Mouse (Mus musculus): ENCODE data around the gene Zfp260. TPM values are rescaled to one million over a fixed set of nuclear protein-coding genes. Genes with fewer than 3 reads are reported as not detected.

Zfp260 gene
- polyA plus RNA-seq, 1 experiment from 2014 or later: 91.3 TPM

GRCm38 (mm10) chr7:30129900-30130299, 35.3 kb downstream of the Zfp260 start:
- WGBS: 96% methylated on average over 8 of the region's 8 CpGs
- Histone ChIP-seq H3K9ac (ENCODE audit: low read length) (no peak overlapping the region), H3K27ac (replicated peaks in 1 of 2; ENCODE audit: control insufficient read depth in 1 of 2, insufficient read depth in 1 of 2, low read depth in 2 of 2, low read length in 2 of 2) (no peak overlapping the region), H3K4me3 (ENCODE audit: control insufficient read depth in 1 of 2, insufficient read depth in 1 of 2, low read depth in 1 of 2, low read length in 2 of 2) (no peak overlapping the region), H3K4me2 (ENCODE audit: low read length) (no peak overlapping the region), H3K36me3 (ENCODE audit: control insufficient read depth, insufficient read depth, low read length) (peaks cover 94% of the 10 kb centered on the region), H3K9me3 (ENCODE audit: control insufficient read depth, low read length) (no peaks in the 10 kb centered on the region), H3K27me3 (ENCODE audit: control insufficient read depth, insufficient read depth, low read length) (no peaks in the 10 kb centered on the region), H3K4me1 (ENCODE audit: control insufficient read depth in 2 of 2, insufficient read depth in 2 of 2, low read length in 2 of 2) (no peaks in the 10 kb centered on the region)
- no peak for ATAC-seq (ENCODE audit: insufficient number of reproducible peaks, insufficient read depth, low FRiP score, low read depth)

GRCm38 (mm10) chr7:30132396-30132795, 37.8 kb downstream of the Zfp260 start:
- Histone ChIP-seq H3K4me3 (ENCODE audit: control insufficient read depth in 1 of 2, insufficient read depth in 1 of 2, low read depth in 1 of 2, low read length in 2 of 2) (no peak overlapping the region), H3K36me3 (ENCODE audit: control insufficient read depth, insufficient read depth, low read length) (peaks cover 86% of the 10 kb centered on the region), H3K4me2 (ENCODE audit: low read length) (no peak overlapping the region), H3K27me3 (ENCODE audit: control insufficient read depth, insufficient read depth, low read length) (no peaks in the 10 kb centered on the region), H3K9ac (ENCODE audit: low read length) (no peak overlapping the region), H3K4me1 (ENCODE audit: control insufficient read depth in 2 of 2, insufficient read depth in 2 of 2, low read length in 2 of 2) (no peaks in the 10 kb centered on the region), H3K9me3 (ENCODE audit: control insufficient read depth, low read length) (no peaks in the 10 kb centered on the region), H3K27ac (replicated peaks in 1 of 2; ENCODE audit: control insufficient read depth in 1 of 2, insufficient read depth in 1 of 2, low read depth in 2 of 2, low read length in 2 of 2) (no peak overlapping the region)
- ATAC-seq (ENCODE audit: insufficient number of reproducible peaks, insufficient read depth, low FRiP score, low read depth): no peak
- 90% methylated on average over 4 of the region's 4 CpGs for WGBS

- 89% methylated on average over 10 of the region's 10 CpGs for WGBS
- no peaks in the 10 kb centered on the region for H3K4me1 ChIP-seq (ENCODE audit: control insufficient read depth in 2 of 2, insufficient read depth in 2 of 2, low read length in 2 of 2)
- no peak for ATAC-seq (ENCODE audit: insufficient number of reproducible peaks, insufficient read depth, low FRiP score, low read depth)
- no peak overlapping the region for H3K9ac ChIP-seq (ENCODE audit: low read length)
- no peak overlapping the region for H3K4me3 ChIP-seq (ENCODE audit: control insufficient read depth in 1 of 2, insufficient read depth in 1 of 2, low read depth in 1 of 2, low read length in 2 of 2)
- H3K4me2 ChIP-seq (ENCODE audit: low read length): no peak overlapping the region
- peaks cover 58% of the 10 kb centered on the region for H3K36me3 ChIP-seq (ENCODE audit: control insufficient read depth, insufficient read depth, low read length)
- H3K27ac ChIP-seq (replicated peaks in 1 of 2; ENCODE audit: control insufficient read depth in 1 of 2, insufficient read depth in 1 of 2, low read depth in 2 of 2, low read length in 2 of 2): no peak overlapping the region
- H3K9me3 ChIP-seq (ENCODE audit: control insufficient read depth, low read length): no peaks in the 10 kb centered on the region
- H3K27me3 ChIP-seq (ENCODE audit: control insufficient read depth, insufficient read depth, low read length): no peaks in the 10 kb centered on the region
Measured at GRCm38 (mm10) chr7:30136826-30137225, 42.2 kb downstream of the Zfp260 start.

- 21% methylated on average over 8 of the region's 8 CpGs for WGBS
- peak overlapping the region; percentile 87 for H3K9ac ChIP-seq (ENCODE audit: low read length)
- peak overlapping the region; percentile 2 to 84; a peak in 3 of 4 replicates for H3K27ac ChIP-seq (replicated peaks in 1 of 2; ENCODE audit: control insufficient read depth in 1 of 2, insufficient read depth in 1 of 2, low read depth in 2 of 2, low read length in 2 of 2)
- no peak for ATAC-seq (ENCODE audit: insufficient number of reproducible peaks, insufficient read depth, low FRiP score, low read depth)
- H3K27me3 ChIP-seq (ENCODE audit: control insufficient read depth, insufficient read depth, low read length): no peaks in the 10 kb centered on the region
- peaks cover 0 to 2% of the 10 kb centered on the region in 2 experiments; a peak in 1 of 4 replicates for H3K4me1 ChIP-seq (ENCODE audit: control insufficient read depth in 2 of 2, insufficient read depth in 2 of 2, low read length in 2 of 2)
- H3K4me3 ChIP-seq (ENCODE audit: control insufficient read depth in 1 of 2, insufficient read depth in 1 of 2, low read depth in 1 of 2, low read length in 2 of 2): peak overlapping the region; percentile 65 to 74
- H3K9me3 ChIP-seq (ENCODE audit: control insufficient read depth, low read length): no peaks in the 10 kb centered on the region
- H3K36me3 ChIP-seq (ENCODE audit: control insufficient read depth, insufficient read depth, low read length): peaks cover 12% of the 10 kb centered on the region; the same call in 1 of the 2 replicates
- peak overlapping the region; percentile 72 for H3K4me2 ChIP-seq (ENCODE audit: low read length)
Measured at GRCm38 (mm10) chr7:30143170-30143554, 48.6 kb downstream of the Zfp260 start.

GRCm38 (mm10) chr7:30143555-30144209, 49.1 kb downstream of the Zfp260 start:
- H3K4me3 ChIP-seq (ENCODE audit: control insufficient read depth in 1 of 2, insufficient read depth in 1 of 2, low read depth in 1 of 2, low read length in 2 of 2): peak overlapping the region; percentile 65 to 74
- peak overlapping the region; percentile 78 to 84 for H3K27ac ChIP-seq (replicated peaks in 1 of 2; ENCODE audit: control insufficient read depth in 1 of 2, insufficient read depth in 1 of 2, low read depth in 2 of 2, low read length in 2 of 2)
- H3K27me3 ChIP-seq (ENCODE audit: control insufficient read depth, insufficient read depth, low read length): no peaks in the 10 kb centered on the region
- H3K9me3 ChIP-seq (ENCODE audit: control insufficient read depth, low read length): peaks cover 1% of the 10 kb centered on the region
- WGBS: 3% methylated on average over 35 of the region's 35 CpGs
- peaks cover 0 to 2% of the 10 kb centered on the region in 2 experiments; a peak in 1 of 4 replicates for H3K4me1 ChIP-seq (ENCODE audit: control insufficient read depth in 2 of 2, insufficient read depth in 2 of 2, low read length in 2 of 2)
- H3K36me3 ChIP-seq (ENCODE audit: control insufficient read depth, insufficient read depth, low read length): peaks cover 7% of the 10 kb centered on the region; the same call in 1 of the 2 replicates
- peak; percentile 96 for ATAC-seq (ENCODE audit: insufficient number of reproducible peaks, insufficient read depth, low FRiP score, low read depth)
- peak overlapping the region; percentile 72 for H3K4me2 ChIP-seq (ENCODE audit: low read length)
- H3K9ac ChIP-seq (ENCODE audit: low read length): peak overlapping the region; percentile 87

- Histone ChIP-seq H3K4me1 (ENCODE audit: control insufficient read depth in 2 of 2, insufficient read depth in 2 of 2, low read length in 2 of 2) (peaks cover 0 to 2% of the 10 kb centered on the region in 2 experiments; a peak in 1 of 4 replicates), H3K27me3 (ENCODE audit: control insufficient read depth, insufficient read depth, low read length) (no peaks in the 10 kb centered on the region), H3K9ac (ENCODE audit: low read length) (no peak overlapping the region), H3K4me2 (ENCODE audit: low read length) (no peak overlapping the region), H3K27ac (replicated peaks in 1 of 2; ENCODE audit: control insufficient read depth in 1 of 2, insufficient read depth in 1 of 2, low read depth in 2 of 2, low read length in 2 of 2) (no peak overlapping the region), H3K9me3 (ENCODE audit: control insufficient read depth, low read length) (peaks cover 30% of the 10 kb centered on the region), H3K36me3 (ENCODE audit: control insufficient read depth, insufficient read depth, low read length) (no peaks in the 10 kb centered on the region), H3K4me3 (ENCODE audit: control insufficient read depth in 1 of 2, insufficient read depth in 1 of 2, low read depth in 1 of 2, low read length in 2 of 2) (no peak overlapping the region)
- WGBS: 91% methylated on average over 5 of the region's 5 CpGs
- ATAC-seq (ENCODE audit: insufficient number of reproducible peaks, insufficient read depth, low FRiP score, low read depth): no peak
Measured at GRCm38 (mm10) chr7:30147011-30147410, 52.4 kb downstream of the Zfp260 start.

- H3K9ac ChIP-seq (ENCODE audit: low read length): no peak overlapping the region
- H3K36me3 ChIP-seq (ENCODE audit: control insufficient read depth, insufficient read depth, low read length): peaks cover 41% of the 10 kb centered on the region
- 96% methylated on average over 1 of the region's 1 CpGs for WGBS
- H3K4me3 ChIP-seq (ENCODE audit: control insufficient read depth in 1 of 2, insufficient read depth in 1 of 2, low read depth in 1 of 2, low read length in 2 of 2): no peak overlapping the region
- ATAC-seq (ENCODE audit: insufficient number of reproducible peaks, insufficient read depth, low FRiP score, low read depth): no peak
- H3K4me1 ChIP-seq (ENCODE audit: control insufficient read depth in 2 of 2, insufficient read depth in 2 of 2, low read length in 2 of 2): no peaks in the 10 kb centered on the region
- H3K9me3 ChIP-seq (ENCODE audit: control insufficient read depth, low read length): peaks cover 74% of the 10 kb centered on the region
- no peaks in the 10 kb centered on the region for H3K27me3 ChIP-seq (ENCODE audit: control insufficient read depth, insufficient read depth, low read length)
- no peak overlapping the region for H3K27ac ChIP-seq (replicated peaks in 1 of 2; ENCODE audit: control insufficient read depth in 1 of 2, insufficient read depth in 1 of 2, low read depth in 2 of 2, low read length in 2 of 2)
- no peak overlapping the region for H3K4me2 ChIP-seq (ENCODE audit: low read length)
Measured at GRCm38 (mm10) chr7:30154040-30154439, 59.5 kb downstream of the Zfp260 start.

- Histone ChIP-seq H3K27ac (replicated peaks in 1 of 2; ENCODE audit: control insufficient read depth in 1 of 2, insufficient read depth in 1 of 2, low read depth in 2 of 2, low read length in 2 of 2) (no peak overlapping the region), H3K4me2 (ENCODE audit: low read length) (no peak overlapping the region), H3K4me1 (ENCODE audit: control insufficient read depth in 2 of 2, insufficient read depth in 2 of 2, low read length in 2 of 2) (no peaks in the 10 kb centered on the region), H3K9ac (ENCODE audit: low read length) (no peak overlapping the region), H3K36me3 (ENCODE audit: control insufficient read depth, insufficient read depth, low read length) (peaks cover 54% of the 10 kb centered on the region), H3K4me3 (ENCODE audit: control insufficient read depth in 1 of 2, insufficient read depth in 1 of 2, low read depth in 1 of 2, low read length in 2 of 2) (no peak overlapping the region), H3K27me3 (ENCODE audit: control insufficient read depth, insufficient read depth, low read length) (no peaks in the 10 kb centered on the region), H3K9me3 (ENCODE audit: control insufficient read depth, low read length) (peaks cover 65% of the 10 kb centered on the region)
- 97% methylated on average over 3 of the region's 3 CpGs for WGBS
- no peak for ATAC-seq (ENCODE audit: insufficient number of reproducible peaks, insufficient read depth, low FRiP score, low read depth)
Measured at GRCm38 (mm10) chr7:30155507-30155906, 60.9 kb downstream of the Zfp260 start.
